Comparison of ENCODE assay signal across 14 mouse cellular contexts in genomic region chr4:95417075-95417474, GRCm38 (mm10).
DNase-seq lines count a peak whose midpoint lies in the region; ATAC-seq lines count a peak whose summit lies in the region.
"Had no signal": no experiment of that assay in that cellular context is flagged by ENCODE, and none has a peak within 500 bp of the region (broad histone marks: within the 10 kb centered on the region; RNA-seq: fewer than 3 reads in every experiment).

No protein-coding gene starts in this region.

- no peaks in the 10 kb centered on the region for H3K27me3 ChIP-seq in midbrain, embryonic 15.5 days (replicated peaks)
- H3K27me3 ChIP-seq: heart, embryonic 13.5 days; hindbrain, embryonic 12.5 days had no signal

- H3K4me3 ChIP-seq in midbrain, embryonic 15.5 days = no peak overlapping the region
- H3K4me3 ChIP-seq: heart, embryonic 13.5 days; hindbrain, embryonic 12.5 days; midbrain, embryonic 10.5 days had no signal

- no peaks in the 10 kb centered on the region for H3K4me1 ChIP-seq in midbrain, embryonic 15.5 days
- H3K4me1 ChIP-seq: heart, embryonic 13.5 days; hindbrain, embryonic 12.5 days; midbrain, embryonic 10.5 days had no signal

- H3K27ac ChIP-seq in midbrain, embryonic 15.5 days = no peak overlapping the region
- H3K27ac ChIP-seq: heart, embryonic 13.5 days; hindbrain, embryonic 12.5 days; midbrain, embryonic 10.5 days had no signal

- no peaks in the 10 kb centered on the region for H3K9me3 ChIP-seq in midbrain, embryonic 15.5 days
- H3K9me3 ChIP-seq: midbrain, embryonic 10.5 days had no signal

- no peaks in the 10 kb centered on the region for H3K36me3 ChIP-seq in midbrain, embryonic 15.5 days (replicated peaks)
- H3K36me3 ChIP-seq: heart, embryonic 13.5 days; hindbrain, embryonic 12.5 days; midbrain, embryonic 10.5 days had no signal

- no peak overlapping the region for H3K4me2 ChIP-seq in midbrain, embryonic 15.5 days
- H3K4me2 ChIP-seq: heart, embryonic 13.5 days; hindbrain, embryonic 12.5 days; liver, embryonic 11.5 days had no signal

- no peak for ATAC-seq in midbrain, embryonic 15.5 days (replicated peaks)
- ATAC-seq: intestine, embryonic 16.5 days had no signal

- DNase-seq in adrenal gland, adult (ENCODE audit: inconsistent age in 2 of 2, low spot score in 1 of 2) = peak; percentile 66 to 77
- DNase-seq in adrenal gland, postnatal 4 days (ENCODE audit: low spot score in 2 of 2) = no peak
- DNase-seq in 416B (ENCODE audit: low read depth) = peak; percentile 85
- DNase-seq in adrenal gland, adult 2 months = peak; percentile 47
- DNase-seq in gastrocnemius, postnatal 25 days = peak; percentile 17
- no peak for DNase-seq in testis, postnatal 10 days (ENCODE audit: low spot score)
- no peak for DNase-seq in urinary bladder, adult 18-20 months (ENCODE audit: low spot score in 2 of 2)
- DNase-seq: layer of hippocampus, adult 9-11 months had no signal

- no peak overlapping the region for H3K9ac ChIP-seq in midbrain, embryonic 15.5 days
- H3K9ac ChIP-seq: heart, embryonic 13.5 days; hindbrain, embryonic 12.5 days had no signal

- 43% methylated on average over 2 of the region's 2 CpGs for WGBS in midbrain, embryonic 15.5 days

Comparison
In these comparisons a context has a peak if more than half of its experiments do, and no peak if none do; other contexts are left out.
1. DNase-seq: peak in adrenal gland, adult (2 of 2), 416B (single experiment), adrenal gland, adult 2 months (single experiment) and gastrocnemius, postnatal 25 days (single experiment); none in adrenal gland, postnatal 4 days (0 of 2), testis, postnatal 10 days (single experiment) and urinary bladder, adult 18-20 months (0 of 2).